Mouse (Mus musculus): ENCODE results near the gene Ppp4r4.
"Not testable (repeated sequence)": the region's sequence is repeated elsewhere in the genome, so short reads cannot be mapped to it uniquely, and the experiment has no call there.

Ppp4r4 gene

GRCm38 (mm10) chr12:103532020-103532648 lies at the start of gene Ppp4r4:
Gene Ppp4r4 (plus strand): TSS chr12:103532283.
- H3K27me3 ChIP-seq (ENCODE audit: insufficient read depth, low read length), result peaks cover 37% of the 10 kb centered on the region
- H3K4me1 ChIP-seq (replicated peaks; ENCODE audit: low read depth, low read length), result peaks cover 12% of the 10 kb centered on the region
- peak within 1 kb of the TSS; percentile 87 for H3K4me3 ChIP-seq (replicated peaks; ENCODE audit: low read length)
- no peaks in the 10 kb centered on the region for H3K36me3 ChIP-seq (ENCODE audit: insufficient read depth, low read length)
- H3K9me3 ChIP-seq (ENCODE audit: low read length), result peaks cover 6% of the 10 kb centered on the region
- TF ChIP-seq POU5F1 (IDR thresholded peaks at IDR 0.05; ENCODE audit: borderline replicate concordance, low read length) (no peak), CTCF (conservative IDR thresholded peaks at IDR 0.05; ENCODE audit: low read length) (no peak), NANOG (IDR thresholded peaks at IDR 0.05; ENCODE audit: borderline replicate concordance, low read length) (no peak)

- no peak for TF ChIP-seq POU5F1 (IDR thresholded peaks at IDR 0.05; ENCODE audit: borderline replicate concordance, low read length)
- TF ChIP-seq NANOG (IDR thresholded peaks at IDR 0.05; ENCODE audit: borderline replicate concordance, low read length), result no peak
- TF ChIP-seq CTCF (conservative IDR thresholded peaks at IDR 0.05; ENCODE audit: low read length), result no peak
Observed at GRCm38 (mm10) chr12:103482781-103483180, 49.3 kb upstream of the Ppp4r4 start.

DNA sequence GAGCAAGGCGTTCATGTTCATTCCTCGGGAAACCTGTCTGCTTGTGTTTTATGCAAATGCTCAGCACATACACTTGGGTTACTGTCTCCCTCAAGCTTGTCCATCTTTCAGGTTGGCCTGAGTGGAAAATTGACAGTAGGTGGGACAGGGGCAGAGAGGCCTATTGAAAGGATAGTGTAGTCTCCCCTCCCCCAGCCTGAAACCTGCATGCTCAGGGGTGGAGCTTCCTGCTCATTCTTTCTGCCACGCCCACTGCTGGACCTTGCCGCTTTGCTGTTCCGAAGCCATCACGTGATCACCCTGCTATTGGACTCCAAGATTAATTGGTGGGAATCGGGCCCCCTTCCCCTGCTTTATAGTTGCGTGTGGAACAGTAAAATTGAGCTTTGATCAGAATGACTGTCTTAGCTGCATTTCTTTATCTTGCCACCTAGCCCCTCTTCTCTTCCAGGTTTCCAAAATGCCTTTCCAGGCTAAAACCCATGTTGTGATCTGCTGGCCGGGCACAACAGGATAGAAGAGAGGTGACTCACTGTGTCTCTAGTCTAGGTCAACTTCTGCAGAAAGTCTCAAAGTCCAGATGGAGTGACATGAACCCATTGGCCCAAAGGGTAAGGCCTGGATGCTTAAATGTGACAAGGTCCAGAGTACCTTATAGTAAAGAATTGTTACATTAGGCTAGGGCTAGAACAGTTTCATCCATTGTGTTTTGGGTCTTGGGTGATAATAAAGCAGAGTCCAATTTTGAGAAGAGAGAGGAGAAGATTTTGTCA lies 47.7 kb upstream of the Ppp4r4 start:
- H3K27me3 ChIP-seq (ENCODE audit: insufficient read depth, low read length); H3K9me3 ChIP-seq (ENCODE audit: low read length); H3K4me1 ChIP-seq (replicated peaks; ENCODE audit: low read depth, low read length): not testable (repeated sequence)

More at GRCm38 (mm10) chr12:103482781-103483180, 49.3 kb upstream of the Ppp4r4 start:
- Histone ChIP-seq H3K4me1 (replicated peaks; ENCODE audit: low read depth, low read length) (peaks cover 3% of the 10 kb centered on the region; the same call in 1 of the 2 replicates), H3K4me3 (replicated peaks; ENCODE audit: low read length) (no peak overlapping the region), H3K27me3 (ENCODE audit: insufficient read depth, low read length) (no peaks in the 10 kb centered on the region), H3K9me3 (ENCODE audit: low read length) (no peaks in the 10 kb centered on the region), H3K36me3 (ENCODE audit: insufficient read depth, low read length) (no peaks in the 10 kb centered on the region)

DNA sequence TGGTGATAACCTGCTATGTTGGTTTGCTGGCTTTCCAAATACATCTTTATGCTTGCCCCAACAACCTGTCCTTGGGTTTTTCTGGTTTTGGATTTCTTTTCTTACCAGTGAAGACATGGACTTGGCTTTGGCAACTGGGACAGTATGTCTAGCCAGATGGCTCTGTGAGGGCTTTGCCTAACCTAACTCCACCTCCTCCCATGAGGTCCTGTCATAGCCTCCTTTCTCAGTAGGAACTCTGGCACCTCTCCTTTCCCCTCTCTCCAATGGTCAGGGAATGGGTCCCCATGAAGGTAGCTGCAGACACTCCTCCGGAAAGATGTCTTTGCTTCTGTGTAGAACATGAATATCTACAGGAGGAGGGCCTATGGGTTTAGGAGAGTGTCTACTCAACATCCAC lies 45.4 kb upstream of the Ppp4r4 start:
- peaks cover 3% of the 10 kb centered on the region; the same call in 1 of the 2 replicates for H3K4me1 ChIP-seq (replicated peaks; ENCODE audit: low read depth, low read length)
- no peaks in the 10 kb centered on the region for H3K36me3 ChIP-seq (ENCODE audit: insufficient read depth, low read length)
- TF ChIP-seq POU5F1 (IDR thresholded peaks at IDR 0.05; ENCODE audit: borderline replicate concordance, low read length) (no peak), CTCF (conservative IDR thresholded peaks at IDR 0.05; ENCODE audit: low read length) (no peak), NANOG (IDR thresholded peaks at IDR 0.05; ENCODE audit: borderline replicate concordance, low read length) (no peak)
- H3K9me3 ChIP-seq (ENCODE audit: low read length), result no peaks in the 10 kb centered on the region
- H3K27me3 ChIP-seq (ENCODE audit: insufficient read depth, low read length), result no peaks in the 10 kb centered on the region
- no peak overlapping the region for H3K4me3 ChIP-seq (replicated peaks; ENCODE audit: low read length)

More for the DNA sequence above, 47.7 kb upstream of the Ppp4r4 start:
- not testable (repeated sequence) for H3K4me3 ChIP-seq (replicated peaks; ENCODE audit: low read length); H3K36me3 ChIP-seq (ENCODE audit: insufficient read depth, low read length)

DNA sequence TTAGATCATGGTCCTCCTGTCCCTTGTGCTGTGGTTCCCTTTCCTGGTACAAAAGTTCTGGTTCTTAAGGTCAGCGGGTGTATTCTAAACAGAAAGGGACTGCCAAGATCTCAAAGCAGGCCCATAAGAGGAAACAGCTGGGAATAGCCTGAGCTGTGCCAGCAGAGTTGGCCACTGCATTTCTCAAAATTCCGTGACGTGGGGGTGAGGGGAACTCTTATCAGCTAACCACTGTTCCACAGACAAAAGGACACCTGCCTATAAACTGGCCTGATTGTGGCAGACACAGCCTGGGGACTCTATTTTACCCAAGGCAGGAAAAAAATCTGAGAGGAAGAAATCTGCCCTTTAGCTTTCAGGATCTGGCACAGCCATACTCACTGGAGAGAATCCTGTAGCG lies 44.8 kb upstream of the Ppp4r4 start:
- TF ChIP-seq CTCF (conservative IDR thresholded peaks at IDR 0.05; ENCODE audit: low read length), result no peak
- TF ChIP-seq NANOG (IDR thresholded peaks at IDR 0.05; ENCODE audit: borderline replicate concordance, low read length), result no peak
- TF ChIP-seq POU5F1 (IDR thresholded peaks at IDR 0.05; ENCODE audit: borderline replicate concordance, low read length), result no peak
- H3K9me3 ChIP-seq (ENCODE audit: low read length), result no peaks in the 10 kb centered on the region
- no peak overlapping the region for H3K4me3 ChIP-seq (replicated peaks; ENCODE audit: low read length)
- H3K27me3 ChIP-seq (ENCODE audit: insufficient read depth, low read length), result no peaks in the 10 kb centered on the region
- H3K36me3 ChIP-seq (ENCODE audit: insufficient read depth, low read length), result no peaks in the 10 kb centered on the region
- peaks cover 3% of the 10 kb centered on the region; the same call in 1 of the 2 replicates for H3K4me1 ChIP-seq (replicated peaks; ENCODE audit: low read depth, low read length)

- H3K4me1 ChIP-seq (replicated peaks; ENCODE audit: low read depth, low read length), result peaks cover 3% of the 10 kb centered on the region; the same call in 1 of the 2 replicates
- H3K9me3 ChIP-seq (ENCODE audit: low read length), result no peaks in the 10 kb centered on the region
- no peak overlapping the region for H3K4me3 ChIP-seq (replicated peaks; ENCODE audit: low read length)
- H3K36me3 ChIP-seq (ENCODE audit: insufficient read depth, low read length), result no peaks in the 10 kb centered on the region
- no peak for TF ChIP-seq NANOG (IDR thresholded peaks at IDR 0.05; ENCODE audit: borderline replicate concordance, low read length)
- no peak for TF ChIP-seq POU5F1 (IDR thresholded peaks at IDR 0.05; ENCODE audit: borderline replicate concordance, low read length)
- TF ChIP-seq CTCF (conservative IDR thresholded peaks at IDR 0.05; ENCODE audit: low read length), result no peak
- H3K27me3 ChIP-seq (ENCODE audit: insufficient read depth, low read length), result no peaks in the 10 kb centered on the region
Observed at GRCm38 (mm10) chr12:103487750-103488149, 44.3 kb upstream of the Ppp4r4 start.

GRCm38 (mm10) chr12:103491091-103491730 lies 40.9 kb upstream of the Ppp4r4 start:
- no peaks in the 10 kb centered on the region for H3K36me3 ChIP-seq (ENCODE audit: insufficient read depth, low read length)
- H3K4me3 ChIP-seq (replicated peaks; ENCODE audit: low read length), result no peak overlapping the region
- H3K4me1 ChIP-seq (replicated peaks; ENCODE audit: low read depth, low read length), result no peaks in the 10 kb centered on the region
- H3K9me3 ChIP-seq (ENCODE audit: low read length), result no peaks in the 10 kb centered on the region
- no peak for TF ChIP-seq CTCF (conservative IDR thresholded peaks at IDR 0.05; ENCODE audit: low read length)
- no peak for TF ChIP-seq POU5F1 (IDR thresholded peaks at IDR 0.05; ENCODE audit: borderline replicate concordance, low read length)
- no peak for TF ChIP-seq NANOG (IDR thresholded peaks at IDR 0.05; ENCODE audit: borderline replicate concordance, low read length)
- H3K27me3 ChIP-seq (ENCODE audit: insufficient read depth, low read length), result no peaks in the 10 kb centered on the region

GRCm38 (mm10) chr12:103492767-103493166 lies 39.3 kb upstream of the Ppp4r4 start:
- TF ChIP-seq NANOG (IDR thresholded peaks at IDR 0.05; ENCODE audit: borderline replicate concordance, low read length) (no peak), POU5F1 (IDR thresholded peaks at IDR 0.05; ENCODE audit: borderline replicate concordance, low read length) (no peak), CTCF (conservative IDR thresholded peaks at IDR 0.05; ENCODE audit: low read length) (peak; percentile 98)
- no peaks in the 10 kb centered on the region for H3K27me3 ChIP-seq (ENCODE audit: insufficient read depth, low read length)
- H3K36me3 ChIP-seq (ENCODE audit: insufficient read depth, low read length), result no peaks in the 10 kb centered on the region

More at GRCm38 (mm10) chr12:103492767-103493166, 39.3 kb upstream of the Ppp4r4 start:
- Histone ChIP-seq H3K4me3 (replicated peaks; ENCODE audit: low read length) (no peak overlapping the region), H3K4me1 (replicated peaks; ENCODE audit: low read depth, low read length) (no peaks in the 10 kb centered on the region), H3K9me3 (ENCODE audit: low read length) (no peaks in the 10 kb centered on the region)
